Mouse (Mus musculus): ENCODE measurements around the gene Rab22a.
"Not testable (repeated sequence)": the region's sequence is repeated elsewhere in the genome, so short reads cannot be mapped to it uniquely, and the experiment has no call there.

The Rab22a gene

GRCm38 (mm10) chr2:173659057-173659925 lies at the start of gene Rab22a:
Gene Rab22a, plus strand, starts transcription at chr2:173659760.
- DNase-seq, result peak; percentile 97

- no peak for DNase-seq
Observed at GRCm38 (mm10) chr2:173615378-173616081, 44.0 kb upstream of the Rab22a start.

- DNase-seq, result no peak
Observed at GRCm38 (mm10) chr2:173616156-173616555, 43.4 kb upstream of the Rab22a start.

GRCm38 (mm10) chr2:173619132-173619531 lies 40.4 kb upstream of the Rab22a start:
- no peak for DNase-seq

- no peak for DNase-seq
Observed at GRCm38 (mm10) chr2:173620645-173621044, 38.9 kb upstream of the Rab22a start.

- DNase-seq, result peak; percentile 6
Observed at GRCm38 (mm10) chr2:173622173-173622601, 37.4 kb upstream of the Rab22a start.

- DNase-seq, result no peak
Observed at GRCm38 (mm10) chr2:173624667-173625066, 34.9 kb upstream of the Rab22a start.

- no peak for DNase-seq
Observed at GRCm38 (mm10) chr2:173625786-173626185, 33.8 kb upstream of the Rab22a start.

- DNase-seq, result not testable (repeated sequence)
Observed at GRCm38 (mm10) chr2:173634106-173634505, 25.5 kb upstream of the Rab22a start.

- no peak for DNase-seq
Observed at GRCm38 (mm10) chr2:173641370-173641769, 18.2 kb upstream of the Rab22a start.

GRCm38 (mm10) chr2:173642262-173642999 lies 17.1 kb upstream of the Rab22a start:
- DNase-seq, result no peak

- no peak for DNase-seq
Observed at GRCm38 (mm10) chr2:173647197-173647911, 12.2 kb upstream of the Rab22a start.

- DNase-seq, result no peak
Observed at GRCm38 (mm10) chr2:173649762-173650161, 9.8 kb upstream of the Rab22a start.

- no peak for DNase-seq
Observed at GRCm38 (mm10) chr2:173653526-173653925, 6.0 kb upstream of the Rab22a start.

- no peak for DNase-seq
Observed at GRCm38 (mm10) chr2:173657736-173658135, 1.8 kb upstream of the Rab22a start.

- no peak for DNase-seq
Observed at GRCm38 (mm10) chr2:173658517-173658916, 1.0 kb upstream of the Rab22a start.

GRCm38 (mm10) chr2:173659926-173660684 lies 545 bp downstream of the Rab22a start:
- DNase-seq, result no peak

GRCm38 (mm10) chr2:173662255-173662950 lies 2.8 kb downstream of the Rab22a start:
- no peak for DNase-seq

GRCm38 (mm10) chr2:173664736-173665135 lies 5.2 kb downstream of the Rab22a start:
- no peak for DNase-seq

- DNase-seq, result no peak
Observed at GRCm38 (mm10) chr2:173665271-173665670, 5.7 kb downstream of the Rab22a start.

GRCm38 (mm10) chr2:173666876-173667275 lies 7.3 kb downstream of the Rab22a start:
- no peak for DNase-seq

Measured in lung, postnatal 14 days (tissue).